Mouse (Mus musculus): ENCODE measurements at regions not wholly inside any gene's neighbourhood (a gene's known extent, or its start where the extent isn't known, plus 50 kb on each side); places are given as distances from the start of the nearest gene placed in this dataset.

DNA sequence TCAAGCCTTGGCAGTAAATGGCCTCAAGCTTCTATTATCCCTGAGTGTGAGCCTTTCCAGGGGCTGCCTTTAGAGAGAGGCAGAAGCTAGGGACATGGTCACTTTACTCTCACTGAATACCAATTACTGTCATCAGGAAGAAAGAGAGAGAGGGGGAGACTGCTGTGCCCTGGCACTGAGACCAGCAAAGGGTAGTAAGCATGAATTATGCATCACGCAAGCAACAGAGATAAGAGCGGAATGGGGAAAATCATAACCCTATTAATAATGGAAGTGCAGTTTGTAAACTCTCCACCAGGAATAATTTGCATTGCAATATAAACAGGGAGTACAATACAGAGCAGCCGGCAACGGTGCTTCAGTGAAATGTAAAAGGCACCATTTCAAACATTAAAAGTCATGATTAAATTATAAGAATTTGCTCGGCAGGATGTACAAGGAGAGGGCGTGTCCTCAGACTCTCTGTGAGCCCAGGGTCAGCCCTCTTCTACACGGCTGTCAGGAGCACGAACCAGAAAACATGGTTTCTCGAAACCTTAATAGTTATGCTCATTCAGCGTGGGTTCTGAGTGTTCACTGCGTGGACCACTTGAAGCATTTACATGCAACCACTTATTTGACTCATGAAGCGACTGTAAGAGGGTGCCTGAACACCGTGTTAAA lies 175.2 kb downstream of the Gm826 start:
- no peak overlapping the region for H3K27ac ChIP-seq (ENCODE audit: insufficient read depth, low read depth)
- no peak overlapping the region for H3K9ac ChIP-seq (ENCODE audit: insufficient read depth, low read depth)
- H3K9me3 ChIP-seq (replicated peaks; ENCODE audit: low read length), result no peaks in the 10 kb centered on the region
- dilution Hi-C loops (cut with MboI; ENCODE audit: extremely low pct_ligation_motif_present, extremely low pct_unique_long_range_greater_than_20kb, low sequenced_read_pairs) (no loop called here), in situ Hi-C loops (cut with MboI; ENCODE audit: low pct_ligation_motif_present, low pct_unique_long_range_greater_than_20kb, low sequenced_read_pairs) (no loop called here)
- H3K4me2 ChIP-seq (ENCODE audit: insufficient read depth, low read depth, poor library complexity, severe bottlenecking), result 0 out of 2 replicates have a peak overlapping the region, but pooled peaks have one; percentile 13
- H3K79me2 ChIP-seq (replicated peaks; ENCODE audit: control insufficient read depth, extremely low read depth, insufficient read depth, poor library complexity, severe bottlenecking), result no peaks in the 10 kb centered on the region
- no peak overlapping the region for H3K4me3 ChIP-seq (replicated peaks in 1 of 3; ENCODE audit: low read depth in 2 of 3, low read length in 2 of 3, poor library complexity in 1 of 3)
- no peaks in the 10 kb centered on the region for H3K27me3 ChIP-seq (replicated peaks)
- H3K4me1 ChIP-seq (ENCODE audit: control insufficient read depth in 1 of 2, insufficient read depth in 2 of 2), result no peaks in the 10 kb centered on the region
- no peaks in the 10 kb centered on the region for H3K36me3 ChIP-seq (replicated peaks in 1 of 2; ENCODE audit: control insufficient read depth in 1 of 2, insufficient read depth in 1 of 2, low read length in 1 of 2)
- DNase-seq (ENCODE audit: extremely low read depth), result no peak
- TF ChIP-seq RCOR1 (conservative IDR thresholded peaks at IDR 0.05; ENCODE audit: low read depth, low read length), result no peak
- TF ChIP-seq EP300 (IDR thresholded peaks at IDR 0.05; ENCODE audit: low read length), result no peak
- TF ChIP-seq MAZ (IDR thresholded peaks at IDR 0.05; ENCODE audit: low read depth, low read length), result no peak
- no peak for TF ChIP-seq ZKSCAN1 (IDR thresholded peaks at IDR 0.05; ENCODE audit: borderline replicate concordance, low read depth, low read length)
- TF ChIP-seq UBTF (IDR thresholded peaks at IDR 0.05; ENCODE audit: low read depth, low read length), result no peak
- no peak for TF ChIP-seq JUN (IDR thresholded peaks at IDR 0.05; ENCODE audit: insufficient read depth, low read depth, low read length)
- TF ChIP-seq MAX (IDR thresholded peaks at IDR 0.05; ENCODE audit: low read length), result no peak
- TF ChIP-seq MEF2A (IDR thresholded peaks at IDR 0.05; ENCODE audit: borderline replicate concordance, low read depth, low read length), result no peak

DNA sequence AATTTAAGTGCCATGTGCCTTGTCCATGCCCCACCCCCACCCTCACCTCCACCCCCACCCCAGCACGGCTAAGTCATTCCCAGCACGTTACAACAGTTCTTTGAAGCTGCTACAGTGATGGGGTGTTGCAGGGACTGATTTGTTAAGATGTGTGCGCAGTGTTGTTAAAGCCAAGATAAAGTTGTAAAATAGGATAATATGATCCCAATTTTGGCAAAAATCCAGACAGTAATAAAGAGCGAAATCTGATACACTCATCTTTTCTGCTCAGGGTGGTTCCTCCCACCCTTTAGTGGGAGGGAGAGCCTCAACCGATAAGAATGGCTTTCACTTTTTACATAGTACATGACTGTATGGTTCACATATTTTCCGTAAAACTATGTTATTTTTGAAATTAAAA lies 180.2 kb downstream of the Gm826 start:
- peaks cover 3% of the 10 kb centered on the region for H3K27me3 ChIP-seq (replicated peaks)
- H3K36me3 ChIP-seq (replicated peaks in 1 of 2; ENCODE audit: control insufficient read depth in 1 of 2, insufficient read depth in 1 of 2, low read length in 1 of 2), result no peaks in the 10 kb centered on the region
- dilution Hi-C loops (cut with MboI; ENCODE audit: extremely low pct_ligation_motif_present, extremely low pct_unique_long_range_greater_than_20kb, low sequenced_read_pairs), result no loop called here
- in situ Hi-C loops (cut with MboI; ENCODE audit: low pct_ligation_motif_present, low pct_unique_long_range_greater_than_20kb, low sequenced_read_pairs), result no loop called here
- no peaks in the 10 kb centered on the region for H3K9me3 ChIP-seq (replicated peaks; ENCODE audit: low read length)
- no peak overlapping the region for H3K4me3 ChIP-seq (replicated peaks in 1 of 3; ENCODE audit: low read depth in 2 of 3, low read length in 2 of 3, poor library complexity in 1 of 3)
- TF ChIP-seq TBP (conservative IDR thresholded peaks at IDR 0.05; ENCODE audit: low read depth, low read length), result no peak
- TF ChIP-seq E2F4 (IDR thresholded peaks at IDR 0.05; ENCODE audit: insufficient replicate concordance, low read depth, low read length), result no peak
- TF ChIP-seq RCOR1 (conservative IDR thresholded peaks at IDR 0.05; ENCODE audit: low read depth, low read length), result no peak
- no peak for DNase-seq (ENCODE audit: extremely low read depth)
- H3K9ac ChIP-seq (ENCODE audit: insufficient read depth, low read depth), result no peak overlapping the region
- H3K27ac ChIP-seq (ENCODE audit: insufficient read depth, low read depth), result no peak overlapping the region
- H3K79me2 ChIP-seq (replicated peaks; ENCODE audit: control insufficient read depth, extremely low read depth, insufficient read depth, poor library complexity, severe bottlenecking), result no peaks in the 10 kb centered on the region
- no peaks in the 10 kb centered on the region for H3K4me1 ChIP-seq (ENCODE audit: control insufficient read depth in 1 of 2, insufficient read depth in 2 of 2)
- no peak overlapping the region for H3K4me2 ChIP-seq (ENCODE audit: insufficient read depth, low read depth, poor library complexity, severe bottlenecking)

DNA sequence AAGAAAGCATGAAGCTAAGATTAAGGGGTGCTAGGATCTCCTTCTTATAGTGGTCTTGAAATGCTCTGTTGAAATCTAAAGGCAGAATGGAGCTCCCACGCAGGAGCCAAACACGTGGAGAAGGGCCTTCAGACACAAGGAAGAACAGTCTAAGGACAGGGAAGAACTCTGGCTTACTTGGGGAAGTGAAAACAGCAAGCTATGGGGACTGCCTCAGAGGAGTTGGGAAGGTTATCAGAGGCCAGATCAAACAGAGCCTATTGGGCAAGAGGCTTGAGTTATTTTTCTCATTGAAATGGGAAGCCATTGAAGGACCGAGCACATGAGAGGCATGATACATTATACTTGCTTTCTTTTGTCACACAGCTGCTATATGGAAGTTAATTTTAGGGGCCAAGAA lies 181.9 kb downstream of the Gm826 start:
- Histone ChIP-seq H3K9me3 (replicated peaks; ENCODE audit: low read length) (no peaks in the 10 kb centered on the region), H3K27me3 (replicated peaks) (peaks cover 6% of the 10 kb centered on the region), H3K27ac (ENCODE audit: insufficient read depth, low read depth) (no peak overlapping the region), H3K4me1 (ENCODE audit: control insufficient read depth in 1 of 2, insufficient read depth in 2 of 2) (no peaks in the 10 kb centered on the region), H3K4me2 (ENCODE audit: insufficient read depth, low read depth, poor library complexity, severe bottlenecking) (no peak overlapping the region), H3K36me3 (replicated peaks in 1 of 2; ENCODE audit: control insufficient read depth in 1 of 2, insufficient read depth in 1 of 2, low read length in 1 of 2) (no peaks in the 10 kb centered on the region), H3K9ac (ENCODE audit: insufficient read depth, low read depth) (no peak overlapping the region), H3K4me3 (replicated peaks in 1 of 3; ENCODE audit: low read depth in 2 of 3, low read length in 2 of 3, poor library complexity in 1 of 3) (no peak overlapping the region), H3K79me2 (replicated peaks; ENCODE audit: control insufficient read depth, extremely low read depth, insufficient read depth, poor library complexity, severe bottlenecking) (no peaks in the 10 kb centered on the region)
- in situ Hi-C loops (cut with MboI; ENCODE audit: low pct_ligation_motif_present, low pct_unique_long_range_greater_than_20kb, low sequenced_read_pairs) (no loop called here), dilution Hi-C loops (cut with MboI; ENCODE audit: extremely low pct_ligation_motif_present, extremely low pct_unique_long_range_greater_than_20kb, low sequenced_read_pairs) (no loop called here)
- TF ChIP-seq ETS1 (conservative IDR thresholded peaks at IDR 0.05; ENCODE audit: low read depth, low read length) (no peak), CHD2 (IDR thresholded peaks at IDR 0.05; ENCODE audit: low read length) (no peak), CHD1 (IDR thresholded peaks at IDR 0.05; ENCODE audit: low read depth, low read length) (no peak), UBTF (IDR thresholded peaks at IDR 0.05; ENCODE audit: low read depth, low read length) (no peak), RCOR1 (conservative IDR thresholded peaks at IDR 0.05; ENCODE audit: low read depth, low read length) (no peak), MAZ (IDR thresholded peaks at IDR 0.05; ENCODE audit: low read depth, low read length) (no peak), CTCF (conservative IDR thresholded peaks at IDR 0.05 in 1 of 2, IDR thresholded peaks at IDR 0.05 in 1 of 2; ENCODE audit: low read depth in 2 of 2, low read length in 2 of 2) (no peak), MAFK (IDR thresholded peaks at IDR 0.05; ENCODE audit: insufficient replicate concordance, low read length) (no peak), RAD21 (IDR thresholded peaks at IDR 0.05; ENCODE audit: low read depth, low read length) (no peak), JUN (IDR thresholded peaks at IDR 0.05; ENCODE audit: insufficient read depth, low read depth, low read length) (no peak), EP300 (IDR thresholded peaks at IDR 0.05; ENCODE audit: low read length) (no peak), MEF2A (IDR thresholded peaks at IDR 0.05; ENCODE audit: borderline replicate concordance, low read depth, low read length) (no peak), JUND (conservative IDR thresholded peaks at IDR 0.05; ENCODE audit: low read depth, low read length) (no peak)
- DNase-seq (ENCODE audit: extremely low read depth), result no peak
